Mouse (Mus musculus) lung, adult 18-20 months (tissue): ENCODE data around the gene Gm21776.
"Not testable (repeated sequence)": the region's sequence is repeated elsewhere in the genome, so short reads cannot be mapped to it uniquely, and the experiment has no call there.

Experiments used
- DNase-seq, 2 experiments: peaks; one replicate each; pipeline ENCODE4 v3.0.0; 2022; ENCODE audit warnings: mixed read lengths in 2 of 2

The Gm21776 gene

DNA sequence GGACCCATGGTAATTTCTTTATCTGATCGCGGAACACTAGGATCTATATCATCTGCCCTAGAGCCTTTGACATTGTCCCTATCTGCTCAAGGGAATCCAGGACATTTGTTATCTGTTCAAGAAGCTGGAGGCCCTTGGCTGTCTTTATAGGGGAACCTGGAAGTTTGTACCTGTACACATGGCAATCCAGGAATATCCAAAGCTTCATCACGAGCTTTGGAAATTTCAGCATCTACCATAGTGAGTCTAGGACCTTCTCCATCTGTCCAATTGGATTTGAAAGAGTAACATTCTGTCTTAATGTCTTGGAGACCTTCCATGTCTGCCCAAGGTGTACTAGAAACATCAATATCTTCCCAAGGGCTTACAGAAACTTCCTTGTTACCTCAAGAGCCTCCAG, at the start of gene Gm21776:
Gm21776 (plus strand) TSS at position 301 of the 400 bp plus-strand sequence.
- not testable (repeated sequence) for DNase-seq
